Mouse (Mus musculus): ENCODE data around the gene Gm20481.
A peak's percentile ranks its signal among the peaks of the same experiment; 100 is the strongest.
"Not testable (repeated sequence)": the region's sequence is repeated elsewhere in the genome, so short reads cannot be mapped to it uniquely, and the experiment has no call there.

Gene Gm20481

GRCm38 (mm10) chr17:34969822-34970221 lies at the start of gene Gm20481:
Gene Gm20481, plus strand, starts transcription at chr17:34969912.
- DNase-seq (ENCODE audit: low read depth) = not testable (repeated sequence)

- DNase-seq (ENCODE audit: low read depth) = peak; percentile 33
These were observed 46.8 kb upstream of the Gm20481 start for GRCm38 (mm10) chr17:34922939-34923338.

GRCm38 (mm10) chr17:34924258-34924657 lies 45.5 kb upstream of the Gm20481 start:
- DNase-seq (ENCODE audit: low read depth) = no peak

GRCm38 (mm10) chr17:34927306-34928019 lies 42.2 kb upstream of the Gm20481 start:
- no peak for DNase-seq (ENCODE audit: low read depth)

- no peak for DNase-seq (ENCODE audit: low read depth)
These were observed 40.9 kb upstream of the Gm20481 start for GRCm38 (mm10) chr17:34928841-34929240.

GRCm38 (mm10) chr17:34931061-34931734 lies 38.5 kb upstream of the Gm20481 start, which contains the start of gene Neu1:
Gene Neu1, plus strand, starts transcription at chr17:34931253.
- peak; percentile 99 for DNase-seq (ENCODE audit: low read depth)

GRCm38 (mm10) chr17:34931735-34932098 lies 38.0 kb upstream of the Gm20481 start:
- DNase-seq (ENCODE audit: low read depth) = peak; percentile 68

GRCm38 (mm10) chr17:34932287-34932686 lies 37.4 kb upstream of the Gm20481 start:
- DNase-seq (ENCODE audit: low read depth) = peak; percentile 60

- DNase-seq (ENCODE audit: low read depth) = no peak
These were observed 35.7 kb upstream of the Gm20481 start for GRCm38 (mm10) chr17:34934031-34934430.

GRCm38 (mm10) chr17:34934830-34935229 lies 34.9 kb upstream of the Gm20481 start:
- DNase-seq (ENCODE audit: low read depth) = no peak

- DNase-seq (ENCODE audit: low read depth) = no peak
These were observed 31.7 kb upstream of the Gm20481 start for GRCm38 (mm10) chr17:34937960-34938505.

GRCm38 (mm10) chr17:34941344-34942041 lies 28.2 kb upstream of the Gm20481 start:
- no peak for DNase-seq (ENCODE audit: low read depth)

GRCm38 (mm10) chr17:34943128-34943815 lies 26.4 kb upstream of the Gm20481 start:
- no peak for DNase-seq (ENCODE audit: low read depth)

- DNase-seq (ENCODE audit: low read depth) = no peak
These were observed 25.4 kb upstream of the Gm20481 start for GRCm38 (mm10) chr17:34944362-34944761.

GRCm38 (mm10) chr17:34946486-34947140 lies 23.1 kb upstream of the Gm20481 start:
- DNase-seq (ENCODE audit: low read depth) = no peak

GRCm38 (mm10) chr17:34947606-34948005 lies 22.1 kb upstream of the Gm20481 start:
- peak; percentile 59 for DNase-seq (ENCODE audit: low read depth)

GRCm38 (mm10) chr17:34948721-34949552 lies 20.8 kb upstream of the Gm20481 start:
- not testable (repeated sequence) for DNase-seq (ENCODE audit: low read depth)

GRCm38 (mm10) chr17:34949553-34949969 lies 20.2 kb upstream of the Gm20481 start:
- DNase-seq (ENCODE audit: low read depth) = no peak

- DNase-seq (ENCODE audit: low read depth) = peak; percentile 50
These were observed 18.9 kb upstream of the Gm20481 start for GRCm38 (mm10) chr17:34950514-34951455.
